ENCODE assay signal across 18 mouse cellular contexts in genomic region chr15:67513722-67514121, GRCm38 (mm10).
"Had no signal": no experiment of that assay in that cellular context is flagged by ENCODE, and none has a peak within 500 bp of the region (broad histone marks: within the 10 kb centered on the region; RNA-seq: fewer than 3 reads in every experiment).

No protein-coding gene starts in this region.

- H3K9me3 ChIP-seq: lung, embryonic 15.5 days; midbrain, embryonic 10.5 days; midbrain, embryonic 12.5 days; neural tube, embryonic 13.5 days; neural tube, embryonic 15.5 days had no signal

- DNase-seq: lung, adult 2 months; lung, postnatal 14 days; lung, postnatal 36 days; retina, postnatal 1 day; right cerebral cortex, postnatal 25 days; right cerebral cortex, postnatal 4 days; spleen, adult 18-20 months; thymus, adult 2 months; thymus, postnatal 25 days; thymus, postnatal 4 days had no signal

- H3K9ac ChIP-seq: liver, embryonic 14.5 days; lung, embryonic 15.5 days; midbrain, embryonic 12.5 days; neural tube, embryonic 13.5 days; neural tube, embryonic 15.5 days had no signal

- H3K36me3 ChIP-seq: lung, embryonic 15.5 days; midbrain, embryonic 10.5 days; midbrain, embryonic 12.5 days; neural tube, embryonic 13.5 days; neural tube, embryonic 15.5 days had no signal

- H3K27me3 ChIP-seq: lung, embryonic 15.5 days; midbrain, embryonic 12.5 days; neural tube, embryonic 13.5 days; neural tube, embryonic 15.5 days had no signal

- H3K4me1 ChIP-seq: lung, embryonic 15.5 days; midbrain, embryonic 10.5 days; midbrain, embryonic 12.5 days; neural tube, embryonic 13.5 days; neural tube, embryonic 15.5 days had no signal

- H3K4me3 ChIP-seq: lung, embryonic 15.5 days; midbrain, embryonic 10.5 days; midbrain, embryonic 12.5 days; myocyte; neural tube, embryonic 13.5 days; neural tube, embryonic 15.5 days had no signal

- H3K4me2 ChIP-seq: lung, embryonic 15.5 days; midbrain, embryonic 12.5 days; neural tube, embryonic 13.5 days; neural tube, embryonic 15.5 days had no signal

- ATAC-seq: lung, postnatal 0 days had no signal

- H3K27ac ChIP-seq: liver, embryonic 14.5 days; lung, embryonic 15.5 days; midbrain, embryonic 10.5 days; midbrain, embryonic 12.5 days; neural tube, embryonic 13.5 days; neural tube, embryonic 15.5 days had no signal
